Comparison of ENCODE assay signal across 8 mouse cellular contexts in the genomic region with DNA sequence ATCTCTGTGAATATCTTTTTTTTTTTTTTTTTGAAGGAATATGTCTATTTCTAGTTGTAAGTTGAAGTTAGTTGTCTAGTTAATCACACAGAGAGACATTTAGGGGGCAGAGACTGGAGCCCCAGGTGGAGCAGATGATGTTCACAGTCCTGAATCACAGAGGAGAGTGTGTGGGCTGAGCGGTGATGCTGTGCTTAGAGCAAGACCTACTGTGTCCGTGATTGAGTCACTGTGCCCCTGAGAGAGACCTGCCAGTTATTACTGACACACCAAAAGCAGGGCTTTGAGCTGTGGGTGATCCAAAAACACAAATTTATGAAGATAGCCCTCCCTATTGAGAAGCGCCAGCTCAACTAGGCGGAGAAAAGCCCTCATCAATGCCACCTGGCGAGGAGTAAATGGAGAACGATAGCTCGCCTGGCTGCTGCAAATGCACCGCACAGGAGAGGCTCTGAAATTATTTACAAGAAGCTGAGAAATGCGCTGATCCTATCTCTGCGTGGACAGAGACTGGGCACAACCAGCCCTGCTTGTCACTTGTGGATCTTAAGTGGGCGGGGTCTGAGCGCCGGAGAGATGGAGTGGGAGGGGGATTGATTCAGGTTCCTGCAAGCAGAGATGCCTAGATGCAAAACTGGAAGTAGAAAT.
A peak's percentile ranks its signal among the peaks of the same experiment; 100 is the strongest.
DNase-seq lines count a peak whose midpoint lies in the region; ATAC-seq and TF ChIP-seq lines count a peak whose summit lies in the region.
"Had no signal": no experiment of that assay in that cellular context is flagged by ENCODE, and none has a peak within 500 bp of the region (broad histone marks: within the 10 kb centered on the region; RNA-seq: fewer than 3 reads in every experiment).

No protein-coding gene starts in this region.

- no peaks in the 10 kb centered on the region for H3K4me1 ChIP-seq in lung, embryonic 14.5 days (ENCODE audit: insufficient read depth)
- peaks cover 7% of the 10 kb centered on the region for H3K4me1 ChIP-seq in embryonic facial prominence, embryonic 15.5 days
- 0 out of 2 replicates have a peak, but pooled peaks cover 3% of the 10 kb centered on the region for H3K4me1 ChIP-seq in intestine, embryonic 14.5 days (replicated peaks; ENCODE audit: control insufficient read depth, insufficient read depth, low read length)
- H3K4me1 ChIP-seq in olfactory bulb, adult 2 months (ENCODE audit: control insufficient read depth, insufficient read depth, low read length): peaks cover 7% of the 10 kb centered on the region; the same call in 1 of the 2 replicates

- H3K9me3 ChIP-seq in lung, embryonic 14.5 days (ENCODE audit: low read depth, low read length): no peaks in the 10 kb centered on the region
- H3K9me3 ChIP-seq in embryonic facial prominence, embryonic 15.5 days (replicated peaks): no peaks in the 10 kb centered on the region
- H3K9me3 ChIP-seq in intestine, embryonic 14.5 days (ENCODE audit: control insufficient read depth, low read length): no peaks in the 10 kb centered on the region

- H3K4me2 ChIP-seq in lung, embryonic 14.5 days: peak overlapping the region; percentile 49
- peak overlapping the region; percentile 46 for H3K4me2 ChIP-seq in embryonic facial prominence, embryonic 15.5 days (replicated peaks)
- peak overlapping the region; percentile 43 for H3K4me2 ChIP-seq in intestine, embryonic 14.5 days (ENCODE audit: low read length)

- H3K36me3 ChIP-seq in lung, embryonic 14.5 days (ENCODE audit: insufficient read depth): no peaks in the 10 kb centered on the region
- no peaks in the 10 kb centered on the region for H3K36me3 ChIP-seq in embryonic facial prominence, embryonic 15.5 days
- H3K36me3 ChIP-seq in intestine, embryonic 14.5 days (ENCODE audit: control insufficient read depth, insufficient read depth, low read length): no peaks in the 10 kb centered on the region

- no peak overlapping the region for H3K27ac ChIP-seq in lung, embryonic 14.5 days (ENCODE audit: low read depth)
- no peak overlapping the region for H3K27ac ChIP-seq in embryonic facial prominence, embryonic 15.5 days (replicated peaks)
- no peak overlapping the region for H3K27ac ChIP-seq in intestine, embryonic 14.5 days (ENCODE audit: low read depth)
- no peak overlapping the region for H3K27ac ChIP-seq in olfactory bulb, adult 2 months (ENCODE audit: insufficient read depth, low read depth, low read length)
- H3K27ac ChIP-seq: heart, adult 2 months had no signal

- no peak for TF ChIP-seq POLR2A in olfactory bulb, adult 2 months (IDR thresholded peaks at IDR 0.05; ENCODE audit: insufficient read depth, low read depth, low read length)

- H3K9ac ChIP-seq in lung, embryonic 14.5 days: no peak overlapping the region
- H3K9ac ChIP-seq in embryonic facial prominence, embryonic 15.5 days: no peak overlapping the region
- no peak overlapping the region for H3K9ac ChIP-seq in intestine, embryonic 14.5 days (ENCODE audit: low read length)

- TF ChIP-seq CTCF in lung, embryonic 14.5 days (IDR thresholded peaks at IDR 0.05; ENCODE audit: low read depth): no peak
- no peak for TF ChIP-seq CTCF in olfactory bulb, adult 2 months (IDR thresholded peaks at IDR 0.05; ENCODE audit: insufficient read depth, low read depth, low read length)

- H3K27me3 ChIP-seq in lung, embryonic 14.5 days (ENCODE audit: insufficient read depth, low read length): no peaks in the 10 kb centered on the region
- no peaks in the 10 kb centered on the region for H3K27me3 ChIP-seq in embryonic facial prominence, embryonic 15.5 days
- no peaks in the 10 kb centered on the region for H3K27me3 ChIP-seq in intestine, embryonic 14.5 days (replicated peaks; ENCODE audit: control insufficient read depth, insufficient read depth, low read length)

- 18% methylated on average over 13 of the region's 13 CpGs for WGBS in lung, embryonic 14.5 days
- WGBS in embryonic facial prominence, embryonic 15.5 days: 16% methylated on average over 13 of the region's 13 CpGs
- WGBS in intestine, embryonic 14.5 days: 18% methylated on average over 13 of the region's 13 CpGs
- WGBS in olfactory bulb, adult 2 months: 18% methylated on average over 13 of the region's 13 CpGs

- no peak for ATAC-seq in lung, embryonic 14.5 days (ENCODE audit: insufficient read depth)
- no peak for ATAC-seq in embryonic facial prominence, embryonic 15.5 days (ENCODE audit: insufficient number of reproducible peaks, low FRiP score, low TSS enrichment, low read depth)
- no peak for ATAC-seq in intestine, embryonic 14.5 days (replicated peaks; ENCODE audit: low FRiP score, low TSS enrichment, low read depth)

- H3K4me3 ChIP-seq in lung, embryonic 14.5 days (ENCODE audit: low read depth, low read length): 0 out of 2 replicates have a peak overlapping the region, but pooled peaks have one; percentile 8
- peak overlapping the region; percentile 23; the same call in 1 of the 2 replicates for H3K4me3 ChIP-seq in embryonic facial prominence, embryonic 15.5 days (replicated peaks)
- H3K4me3 ChIP-seq in intestine, embryonic 14.5 days (ENCODE audit: low read depth, low read length): peak overlapping the region; percentile 21
- peak overlapping the region; percentile 34 for H3K4me3 ChIP-seq in olfactory bulb, adult 2 months (ENCODE audit: insufficient read depth, low read depth, low read length)
- H3K4me3 ChIP-seq: heart, adult 2 months had no signal

- no peak for DNase-seq in lung, embryonic 14.5 days
- no peak for DNase-seq in lung, postnatal 14 days
- no peak for DNase-seq in intestine, embryonic 14.5 days (ENCODE audit: low spot score)
- no peak for DNase-seq in gastrocnemius, postnatal 25 days
- DNase-seq in adrenal gland, adult 2 months: no peak
- DNase-seq: heart, adult 2 months had no signal
